Mouse (Mus musculus): ENCODE measurements around the gene Pde4d. TPM values are rescaled to one million over a fixed set of nuclear protein-coding genes. Genes with fewer than 3 reads are reported as not detected.

Pde4d gene
- polyA plus RNA-seq, 2 experiments = 11.7 to 17.3 TPM

DNA sequence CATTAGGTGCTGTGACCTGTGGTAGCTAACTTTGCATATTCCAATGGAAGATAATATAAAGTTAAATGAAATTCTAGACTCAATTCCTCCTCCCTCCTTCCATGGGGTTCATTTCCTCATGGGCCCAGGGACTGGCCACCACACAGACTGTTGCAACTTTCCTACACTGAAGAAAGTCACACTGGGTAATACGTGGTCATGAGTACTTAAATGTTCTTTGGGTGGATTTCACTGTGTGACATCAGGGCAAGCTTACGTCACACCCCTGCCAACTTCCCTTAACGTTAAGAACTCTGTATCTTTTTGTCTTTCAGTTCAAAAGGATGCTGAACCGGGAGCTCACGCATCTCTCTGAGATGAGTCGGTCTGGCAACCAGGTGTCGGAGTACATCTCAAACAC, 1483.8 kb downstream of the Pde4d start:
- Histone ChIP-seq H3K36me3 (ENCODE audit: control insufficient read depth, insufficient read depth, low read length) (peaks cover 9% of the 10 kb centered on the region; the same call in 1 of the 2 replicates), H3K27ac (replicated peaks; ENCODE audit: low read depth, low read length) (no peak overlapping the region), H3K27me3 (ENCODE audit: control insufficient read depth, insufficient read depth, low read length) (no peaks in the 10 kb centered on the region), H3K9ac (ENCODE audit: low read depth, low read length, severe bottlenecking) (no peak overlapping the region), H3K4me3 (replicated peaks; ENCODE audit: low read length) (no peak overlapping the region), H3K4me2 (replicated peaks; ENCODE audit: low read depth, low read length, severe bottlenecking) (no peak overlapping the region), H3K4me1 (ENCODE audit: control insufficient read depth, insufficient read depth, low read length) (no peaks in the 10 kb centered on the region), H3K9me3 (ENCODE audit: control insufficient read depth, low read length) (no peaks in the 10 kb centered on the region)
- TF ChIP-seq POLR2A (IDR thresholded peaks at IDR 0.05; ENCODE audit: borderline replicate concordance, extremely low read depth, insufficient read depth, insufficient read length) = no peak
- no peak for ATAC-seq (ENCODE audit: low FRiP score, low read depth)
- 94% methylated on average over 7 of the region's 7 CpGs for WGBS
- DNase-seq (ENCODE audit: low spot score) = no peak

DNA sequence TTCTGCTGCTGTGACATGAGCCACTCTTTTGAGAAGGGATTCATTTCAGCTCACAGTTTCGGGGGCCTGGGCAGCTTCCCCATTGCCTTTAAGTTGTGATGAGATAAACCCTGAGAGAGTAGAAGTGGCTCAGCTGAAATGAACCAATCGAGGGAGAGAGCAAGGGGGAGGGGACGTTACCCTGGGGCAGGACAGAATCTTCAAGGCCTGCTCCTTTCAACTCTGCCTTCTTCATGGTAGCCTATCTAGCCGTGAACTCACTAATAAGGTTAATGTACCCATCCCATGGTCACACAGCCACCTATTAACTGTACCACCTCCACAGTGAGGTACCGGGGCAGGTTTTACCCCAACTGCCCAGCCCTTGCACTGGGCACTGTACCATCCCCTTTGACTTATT, 1487.1 kb downstream of the Pde4d start:
- H3K4me2 ChIP-seq (replicated peaks; ENCODE audit: low read depth, low read length, severe bottlenecking) = no peak overlapping the region
- WGBS = over 99% methylated on average over 5 of the region's 5 CpGs
- no peak overlapping the region for H3K9ac ChIP-seq (ENCODE audit: low read depth, low read length, severe bottlenecking)
- no peaks in the 10 kb centered on the region for H3K27me3 ChIP-seq (ENCODE audit: control insufficient read depth, insufficient read depth, low read length)
- DNase-seq (ENCODE audit: low spot score) (no peak), ATAC-seq (ENCODE audit: low FRiP score, low read depth) (no peak)
- no peaks in the 10 kb centered on the region for H3K9me3 ChIP-seq (ENCODE audit: control insufficient read depth, low read length)
- no peak for TF ChIP-seq POLR2A (IDR thresholded peaks at IDR 0.05; ENCODE audit: borderline replicate concordance, extremely low read depth, insufficient read depth, insufficient read length)
- no peak overlapping the region for H3K4me3 ChIP-seq (replicated peaks; ENCODE audit: low read length)
- no peaks in the 10 kb centered on the region for H3K4me1 ChIP-seq (ENCODE audit: control insufficient read depth, insufficient read depth, low read length)
- H3K27ac ChIP-seq (replicated peaks; ENCODE audit: low read depth, low read length) = no peak overlapping the region
- peaks cover 28% of the 10 kb centered on the region for H3K36me3 ChIP-seq (ENCODE audit: control insufficient read depth, insufficient read depth, low read length)

DNA sequence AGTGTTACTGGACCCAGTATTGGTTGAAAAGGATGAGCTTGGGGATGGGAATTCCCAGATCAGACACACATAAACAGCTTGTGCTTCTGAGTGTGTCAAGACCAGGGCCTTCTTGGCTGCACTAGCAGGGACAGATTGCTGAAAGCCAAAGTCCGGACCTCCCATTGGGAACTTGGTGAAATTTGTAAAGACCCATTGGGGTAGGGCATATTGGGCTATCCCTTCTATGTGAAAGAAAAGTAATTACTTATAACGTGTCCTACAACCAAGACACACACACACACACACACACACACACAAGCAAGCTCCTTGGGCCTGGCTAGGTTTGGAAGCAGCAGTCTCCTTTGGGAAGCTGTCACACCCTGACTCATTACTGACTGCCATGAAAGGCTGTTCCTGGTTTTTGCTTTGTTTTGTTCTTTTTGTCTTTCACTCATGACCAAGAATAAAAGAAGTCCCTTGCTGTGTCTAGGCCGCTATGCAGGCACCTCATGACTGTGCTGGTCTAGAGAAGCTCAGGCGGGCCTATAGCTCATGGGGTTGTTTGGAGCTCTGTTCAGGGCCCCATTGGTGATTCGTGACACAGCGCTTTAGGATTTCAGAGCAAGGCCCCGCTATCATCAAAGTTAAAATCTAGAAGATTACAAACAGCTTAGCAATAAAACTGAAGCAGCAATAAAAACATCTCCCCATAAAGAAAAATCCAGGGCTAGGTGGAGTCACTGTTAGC, 1495.2 kb downstream of the Pde4d start:
- DNase-seq (ENCODE audit: low spot score) = no peak

DNA sequence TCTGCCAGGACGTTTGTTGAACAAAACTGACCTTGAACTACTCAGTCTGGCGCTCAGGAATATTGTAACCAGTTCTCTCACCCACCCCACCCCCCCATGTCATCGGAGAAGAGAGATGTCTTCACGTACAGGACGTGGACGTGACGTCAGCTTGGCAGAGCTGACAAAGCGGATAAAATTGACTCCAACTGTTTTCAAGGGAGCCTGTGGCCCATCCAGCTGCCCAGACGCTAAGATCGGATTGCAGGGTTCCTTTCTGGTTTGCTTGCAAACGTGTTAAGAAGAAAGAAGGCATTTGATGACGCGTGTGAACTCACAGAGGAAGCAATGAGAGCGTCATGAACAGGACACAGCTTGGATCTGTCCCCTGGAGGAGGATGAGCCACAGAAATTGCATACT, 1501.7 kb downstream of the Pde4d start:
- DNase-seq (ENCODE audit: low spot score) (peak; percentile 53), ATAC-seq (ENCODE audit: low FRiP score, low read depth) (peak; percentile 34; the same call in 1 of the 2 replicates)
- Histone ChIP-seq H3K27me3 (ENCODE audit: control insufficient read depth, insufficient read depth, low read length) (no peaks in the 10 kb centered on the region), H3K27ac (replicated peaks; ENCODE audit: low read depth, low read length) (no peak overlapping the region), H3K9ac (ENCODE audit: low read depth, low read length, severe bottlenecking) (no peak overlapping the region), H3K4me3 (replicated peaks; ENCODE audit: low read length) (no peak overlapping the region), H3K4me2 (replicated peaks; ENCODE audit: low read depth, low read length, severe bottlenecking) (no peak overlapping the region), H3K36me3 (ENCODE audit: control insufficient read depth, insufficient read depth, low read length) (peaks cover 54% of the 10 kb centered on the region), H3K9me3 (ENCODE audit: control insufficient read depth, low read length) (no peaks in the 10 kb centered on the region), H3K4me1 (ENCODE audit: control insufficient read depth, insufficient read depth, low read length) (no peaks in the 10 kb centered on the region)
- TF ChIP-seq POLR2A (IDR thresholded peaks at IDR 0.05; ENCODE audit: borderline replicate concordance, extremely low read depth, insufficient read depth, insufficient read length) = no peak
- WGBS = 53% methylated on average over 14 of the region's 14 CpGs

More for the DNA sequence above, 1495.2 kb downstream of the Pde4d start:
- H3K27me3 ChIP-seq (ENCODE audit: control insufficient read depth, insufficient read depth, low read length) = no peaks in the 10 kb centered on the region
- no peak overlapping the region for H3K4me3 ChIP-seq (replicated peaks; ENCODE audit: low read length)
- no peak for ATAC-seq (ENCODE audit: low FRiP score, low read depth)
- peaks cover 35% of the 10 kb centered on the region for H3K36me3 ChIP-seq (ENCODE audit: control insufficient read depth, insufficient read depth, low read length)
- no peaks in the 10 kb centered on the region for H3K4me1 ChIP-seq (ENCODE audit: control insufficient read depth, insufficient read depth, low read length)
- H3K4me2 ChIP-seq (replicated peaks; ENCODE audit: low read depth, low read length, severe bottlenecking) = no peak overlapping the region
- 90% methylated on average over 7 of the region's 7 CpGs for WGBS
- no peaks in the 10 kb centered on the region for H3K9me3 ChIP-seq (ENCODE audit: control insufficient read depth, low read length)
- no peak overlapping the region for H3K9ac ChIP-seq (ENCODE audit: low read depth, low read length, severe bottlenecking)
- H3K27ac ChIP-seq (replicated peaks; ENCODE audit: low read depth, low read length) = no peak overlapping the region
- TF ChIP-seq POLR2A (IDR thresholded peaks at IDR 0.05; ENCODE audit: borderline replicate concordance, extremely low read depth, insufficient read depth, insufficient read length) = no peak

DNA sequence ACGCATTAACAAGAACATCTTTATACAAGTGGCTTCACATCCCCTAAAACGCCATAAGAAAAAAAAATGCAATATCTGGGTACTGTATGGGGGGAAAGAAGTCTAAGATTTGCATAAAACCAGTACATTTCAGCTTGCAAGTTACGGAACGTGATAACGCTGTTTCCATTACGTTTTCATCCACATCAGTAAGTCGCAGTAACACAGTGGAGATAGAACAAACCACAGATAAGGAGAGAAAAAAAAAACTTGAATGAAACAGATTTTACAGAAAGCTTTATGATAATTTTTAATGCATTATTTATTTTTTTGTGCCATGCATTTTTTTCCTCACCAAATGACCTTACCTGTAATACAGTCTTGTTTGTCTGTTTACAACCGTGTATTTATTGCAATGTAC, 1504.4 kb downstream of the Pde4d start:
- Histone ChIP-seq H3K4me3 (replicated peaks; ENCODE audit: low read length) (no peak overlapping the region), H3K4me2 (replicated peaks; ENCODE audit: low read depth, low read length, severe bottlenecking) (no peak overlapping the region), H3K9me3 (ENCODE audit: control insufficient read depth, low read length) (no peaks in the 10 kb centered on the region), H3K27me3 (ENCODE audit: control insufficient read depth, insufficient read depth, low read length) (no peaks in the 10 kb centered on the region), H3K36me3 (ENCODE audit: control insufficient read depth, insufficient read depth, low read length) (peaks cover 44% of the 10 kb centered on the region), H3K4me1 (ENCODE audit: control insufficient read depth, insufficient read depth, low read length) (no peaks in the 10 kb centered on the region), H3K27ac (replicated peaks; ENCODE audit: low read depth, low read length) (no peak overlapping the region), H3K9ac (ENCODE audit: low read depth, low read length, severe bottlenecking) (no peak overlapping the region)
- DNase-seq (ENCODE audit: low spot score) = no peak
- TF ChIP-seq POLR2A (IDR thresholded peaks at IDR 0.05; ENCODE audit: borderline replicate concordance, extremely low read depth, insufficient read depth, insufficient read length) = no peak
- 94% methylated on average over 8 of the region's 8 CpGs for WGBS
- ATAC-seq (ENCODE audit: low FRiP score, low read depth) = no peak

Data from limb, embryonic 14.5 days (tissue).